Mouse (Mus musculus) embryonic fibroblast, embryonic 13.5 days (primary cell): ENCODE measurements at regions not wholly inside any gene's neighbourhood (a gene's known extent, or its start where the extent isn't known, plus 50 kb on each side); places are given as distances from the start of the nearest gene placed in this dataset.

Experiments used
- H3K27ac ChIP-seq: 2 replicates; pipeline ENCODE4 v1.5.1; 2012; ENCODE audit warnings: low read length, control low read depth, inconsistent platforms; ENCODE audit not compliant: insufficient read depth
- H3K4me1 ChIP-seq: 2 replicates; pipeline ENCODE4 v1.6.1; 2011; ENCODE audit warnings: low read length; ENCODE audit not compliant: control insufficient read depth, insufficient read depth
- H3K4me3 ChIP-seq: 2 replicates; pipeline ENCODE4 v1.5.1; 2011; ENCODE audit warnings: mild to moderate bottlenecking, control low read depth, low read length; ENCODE audit not compliant: insufficient read depth
- CTCF ChIP-seq: IDR thresholded peaks from 2 replicates; pipeline ENCODE4 v1.5.1; 2011; ENCODE audit warnings: mild to moderate bottlenecking, control low read depth, low read length, moderate library complexity, borderline replicate concordance; ENCODE audit not compliant: insufficient read depth
- POLR2A ChIP-seq: IDR thresholded peaks from 2 replicates; pipeline ENCODE4 v1.6.1; 2011; ENCODE audit warnings: low read depth, mild to moderate bottlenecking, control low read depth, low read length, moderate library complexity

DNA sequence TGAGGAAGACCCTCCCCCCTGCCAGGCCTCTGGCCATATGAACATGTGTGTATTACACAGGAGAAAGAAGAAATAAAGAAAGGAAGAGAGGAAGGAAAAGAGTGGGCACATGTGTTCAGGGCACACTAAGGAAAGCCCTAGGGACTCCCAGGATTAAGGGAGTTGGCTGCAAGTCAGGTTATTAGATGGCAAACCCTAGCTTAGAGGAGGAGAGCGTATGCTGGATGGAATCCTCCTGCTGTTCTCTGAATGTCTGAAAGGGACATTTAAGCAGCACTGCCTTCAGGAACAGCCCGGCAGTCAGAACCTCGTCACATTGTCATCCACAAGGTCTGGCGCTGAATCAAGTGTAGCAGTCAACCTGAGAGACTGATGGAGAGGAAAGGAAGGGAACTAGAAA, 98.1 kb upstream of the Ppp1r26 start:
- H3K27ac ChIP-seq: no peak overlapping the region
- H3K4me1 ChIP-seq: no peaks in the 10 kb centered on the region
- TF ChIP-seq CTCF (no peak), POLR2A (no peak)
- no peak overlapping the region for H3K4me3 ChIP-seq

DNA sequence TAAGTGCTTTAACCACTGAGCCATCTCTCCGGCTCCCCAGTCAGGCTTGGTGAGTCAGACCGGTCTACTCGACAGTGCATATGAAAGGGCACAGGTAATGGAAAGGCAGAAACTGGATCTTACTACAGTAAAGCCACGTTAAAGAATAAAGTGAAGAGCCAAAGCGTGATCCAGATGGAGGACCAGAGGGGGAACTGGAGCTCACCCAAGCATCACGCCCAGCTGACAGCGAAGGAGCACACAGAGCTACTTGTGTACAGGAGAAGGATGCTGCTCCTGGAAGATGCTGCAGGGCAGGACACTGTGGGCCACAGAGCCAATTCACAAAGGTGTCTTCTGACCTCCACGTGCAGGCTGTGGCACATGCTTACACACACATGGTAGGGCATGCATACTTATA, 96.7 kb upstream of the Ppp1r26 start:
- Histone ChIP-seq H3K27ac (no peak overlapping the region), H3K4me1 (no peaks in the 10 kb centered on the region), H3K4me3 (no peak overlapping the region)
- TF ChIP-seq CTCF (no peak), POLR2A (no peak)

DNA sequence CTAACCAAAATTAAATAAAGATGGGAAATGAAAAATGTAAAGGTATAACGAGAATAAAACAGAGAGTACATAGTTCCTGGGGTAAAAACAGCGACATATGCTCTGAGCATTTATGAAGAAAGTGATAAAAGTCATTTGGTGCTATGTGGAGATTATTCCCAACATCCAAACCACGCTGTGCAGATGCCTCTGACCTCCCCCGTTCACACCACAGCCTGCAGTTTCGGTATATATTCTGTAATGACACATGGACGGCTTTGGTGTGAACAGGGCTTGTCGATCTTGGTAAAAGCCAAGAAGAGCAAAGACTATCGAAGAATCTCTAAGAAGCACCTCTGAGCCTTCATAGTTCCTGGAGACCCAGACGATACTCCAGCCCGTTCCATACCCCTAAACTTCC, 95.2 kb upstream of the Ppp1r26 start:
- TF ChIP-seq POLR2A (no peak), CTCF (no peak)
- Histone ChIP-seq H3K4me1 (no peaks in the 10 kb centered on the region), H3K4me3 (no peak overlapping the region), H3K27ac (no peak overlapping the region)

DNA sequence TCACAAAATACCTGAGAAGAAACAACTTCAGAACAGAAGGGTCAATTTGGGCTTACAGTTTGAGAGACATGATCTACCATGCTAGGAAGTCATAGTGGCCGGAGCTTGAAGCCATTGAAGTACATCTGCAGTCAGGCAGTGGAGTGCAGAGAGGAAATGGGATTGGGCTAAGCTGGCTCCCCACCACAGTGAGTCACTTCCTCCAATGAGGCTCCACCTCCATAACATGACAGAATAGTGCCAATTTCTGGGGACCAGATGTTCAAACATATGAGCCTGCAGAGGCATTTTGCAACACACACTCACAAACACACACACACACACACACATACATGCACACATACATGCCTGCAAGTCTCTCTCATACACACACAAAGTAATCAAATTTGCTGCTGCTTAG, 93.7 kb upstream of the Ppp1r26 start:
- TF ChIP-seq POLR2A (no peak), CTCF (no peak)
- H3K4me1 ChIP-seq: no peaks in the 10 kb centered on the region
- H3K27ac ChIP-seq: no peak overlapping the region
- no peak overlapping the region for H3K4me3 ChIP-seq

DNA sequence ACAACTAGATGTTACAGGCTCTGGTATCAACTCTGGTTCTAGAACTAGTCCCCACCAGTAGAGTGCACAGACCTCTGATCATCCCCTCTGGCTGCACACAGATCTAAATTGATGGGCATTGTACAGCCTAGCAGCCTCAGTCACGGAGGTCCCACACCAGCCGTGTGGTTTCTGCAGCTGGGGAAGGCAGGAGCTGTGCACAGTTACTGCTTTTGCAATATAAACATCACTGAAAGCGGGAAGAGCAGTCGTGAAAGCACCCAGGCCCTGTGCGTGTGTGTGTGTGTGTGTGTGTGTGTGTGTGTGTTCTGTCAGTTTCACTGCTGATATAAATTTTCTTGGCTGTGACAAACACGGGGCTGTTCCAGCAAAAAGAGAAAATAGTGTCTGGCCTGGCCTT, 84.4 kb upstream of the Ppp1r26 start:
- H3K4me1 ChIP-seq: no peaks in the 10 kb centered on the region
- no peak overlapping the region for H3K27ac ChIP-seq
- no peak overlapping the region for H3K4me3 ChIP-seq
- TF ChIP-seq CTCF (no peak), POLR2A (no peak)

DNA sequence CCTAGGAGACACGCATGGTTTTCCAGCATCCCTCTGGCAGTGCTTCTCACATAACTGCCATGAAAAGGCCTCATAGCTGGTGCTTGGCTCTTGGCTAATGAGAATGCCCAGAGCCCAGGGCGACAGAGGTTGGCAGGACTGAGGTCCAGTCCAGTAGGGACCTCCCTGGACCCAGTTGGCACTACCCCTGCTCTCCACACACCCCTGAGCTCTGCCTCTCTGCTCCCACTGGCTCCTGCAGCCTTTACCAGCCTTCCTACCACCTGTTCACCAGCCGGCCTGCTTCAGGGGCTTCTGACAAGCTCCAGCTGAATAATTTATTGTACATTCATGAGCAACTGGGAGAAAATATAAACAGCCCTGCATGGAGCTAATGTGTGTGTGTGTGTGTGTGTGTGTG, 82.0 kb upstream of the Ppp1r26 start:
- H3K27ac ChIP-seq: no peak overlapping the region

DNA sequence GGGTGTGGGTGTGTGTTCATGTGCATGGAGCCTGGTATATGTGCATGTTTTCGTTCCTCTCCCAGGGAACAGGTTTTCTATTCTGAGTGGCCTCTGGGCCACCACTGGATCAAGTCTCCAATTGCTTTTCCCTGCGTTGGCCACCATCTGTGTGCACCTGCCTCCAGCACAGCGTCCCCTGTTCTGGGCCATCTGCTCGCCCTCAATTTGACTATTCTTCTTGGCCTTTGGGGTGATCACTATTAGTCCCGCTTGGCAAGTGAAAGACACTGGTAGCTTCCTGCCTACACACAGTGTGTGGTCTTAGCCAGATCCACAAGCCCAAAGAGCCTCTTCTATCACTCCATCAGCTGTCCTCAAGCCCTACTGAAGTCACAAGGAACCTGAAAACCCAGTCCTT, 80.8 kb upstream of the Ppp1r26 start:
- H3K27ac ChIP-seq: no peak overlapping the region
- TF ChIP-seq POLR2A: no peak
- TF ChIP-seq CTCF: no peak
- no peaks in the 10 kb centered on the region for H3K4me1 ChIP-seq
- no peak overlapping the region for H3K4me3 ChIP-seq

More for the DNA sequence above, 82.0 kb upstream of the Ppp1r26 start:
- H3K4me3 ChIP-seq: no peak overlapping the region
- TF ChIP-seq POLR2A (no peak), CTCF (no peak)
- H3K4me1 ChIP-seq: no peaks in the 10 kb centered on the region

DNA sequence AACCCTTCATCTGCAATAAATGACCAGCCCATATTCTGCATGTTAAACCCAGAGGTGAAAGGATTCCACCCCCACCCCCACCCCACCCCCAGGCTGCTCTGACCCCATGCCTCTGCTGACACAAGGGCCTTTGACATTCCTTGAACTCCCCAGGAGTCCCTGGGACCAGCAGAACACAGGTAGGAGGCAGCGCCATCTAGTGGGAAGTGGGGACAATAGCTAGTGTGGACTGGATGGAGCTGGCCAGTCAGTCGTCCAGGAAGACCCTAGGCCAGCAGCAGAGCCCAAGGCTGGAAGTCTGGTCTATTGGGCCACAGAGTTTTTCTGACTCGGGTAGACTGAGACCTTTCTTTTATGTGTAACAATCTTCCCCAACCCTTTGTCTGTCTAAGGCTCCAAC, 71.8 kb upstream of the Ppp1r26 start:
- H3K27ac ChIP-seq: no peak overlapping the region
- TF ChIP-seq POLR2A: no peak
- TF ChIP-seq CTCF: peak; percentile 94
- no peak overlapping the region for H3K4me3 ChIP-seq
- H3K4me1 ChIP-seq: no peaks in the 10 kb centered on the region

DNA sequence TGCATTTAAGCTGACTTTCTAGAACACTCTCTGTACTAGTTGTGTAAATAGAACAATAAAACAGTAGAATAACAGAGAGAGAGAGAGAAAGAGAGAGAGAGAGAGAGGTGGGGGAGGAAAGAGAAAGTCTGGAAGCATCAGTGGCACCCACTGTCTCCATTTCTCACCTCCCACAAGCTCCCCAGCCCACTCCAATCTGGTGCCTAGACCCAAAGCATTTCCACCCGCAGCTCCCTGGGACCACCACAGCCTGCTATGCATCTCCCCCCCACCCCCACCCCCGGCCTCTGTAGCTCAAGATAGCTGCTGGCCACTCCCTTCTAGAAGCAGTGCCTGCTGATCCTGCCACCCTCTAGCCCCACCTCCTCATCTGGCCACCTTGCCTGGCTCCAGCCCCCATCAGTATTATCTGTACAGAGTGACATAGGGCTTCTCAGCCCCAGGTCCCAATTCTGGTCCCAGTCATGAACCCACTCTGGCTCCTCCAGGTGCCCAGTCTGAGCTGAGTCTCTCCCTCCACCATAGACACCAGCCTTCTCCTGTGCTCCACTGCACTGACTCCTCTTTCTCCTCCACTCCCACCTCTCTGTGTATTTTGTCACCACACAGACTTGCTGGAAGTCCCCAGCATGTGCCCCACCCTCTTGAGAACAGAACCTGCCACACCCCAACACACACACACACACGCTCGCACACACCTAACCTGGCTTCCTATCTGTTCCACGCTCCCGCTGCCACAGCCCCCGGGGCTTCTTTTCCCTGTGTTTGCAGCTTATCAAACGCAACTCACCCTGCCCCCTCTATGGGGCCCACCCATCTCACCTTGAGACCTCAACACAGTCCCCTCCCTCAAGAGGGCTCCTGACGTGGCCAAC, 68.4 kb upstream of the Ppp1r26 start:
- TF ChIP-seq CTCF: no peak
- no peak for TF ChIP-seq POLR2A
- H3K4me3 ChIP-seq: no peak overlapping the region

DNA sequence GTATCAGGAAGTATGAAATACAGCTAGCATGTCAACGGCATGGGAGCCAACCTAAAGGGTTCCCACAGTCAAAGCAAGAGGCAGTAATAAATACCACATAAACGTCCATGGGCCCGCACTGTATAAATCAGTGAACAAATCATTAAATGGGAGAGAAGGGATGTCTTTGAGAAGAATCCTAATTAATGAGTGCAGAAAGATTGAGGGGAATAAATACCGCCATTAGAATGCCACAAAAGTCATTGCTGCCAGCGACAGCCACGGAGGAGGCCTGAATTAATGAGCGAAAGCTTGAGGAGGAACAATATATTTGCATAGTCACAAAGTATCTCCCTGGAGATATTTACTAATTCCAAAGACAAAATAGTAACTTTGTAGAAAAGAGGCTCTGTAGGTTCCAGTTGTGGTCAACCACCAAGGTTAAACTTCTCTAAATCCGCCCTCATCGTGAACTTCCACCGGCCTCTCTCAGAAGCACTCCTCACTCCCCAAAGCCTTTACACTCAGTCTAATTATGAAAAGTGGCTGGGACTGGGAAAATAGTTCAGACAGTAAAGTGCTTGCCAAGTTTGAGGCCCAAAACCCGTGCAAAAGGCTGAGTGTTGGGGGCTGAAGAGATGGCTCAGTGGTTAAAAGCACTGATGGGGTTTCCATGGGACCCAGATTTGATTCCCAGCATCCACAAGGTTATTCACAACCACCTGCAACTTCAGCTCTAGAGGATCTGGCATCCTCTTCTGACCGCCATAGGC, 64.4 kb upstream of the Ppp1r26 start:
- Histone ChIP-seq H3K4me3 (no peak overlapping the region), H3K27ac (no peak overlapping the region), H3K4me1 (no peaks in the 10 kb centered on the region)
- TF ChIP-seq POLR2A (no peak), CTCF (no peak)

More for the DNA sequence above, 68.4 kb upstream of the Ppp1r26 start:
- Histone ChIP-seq H3K27ac (no peak overlapping the region), H3K4me1 (no peaks in the 10 kb centered on the region)
